Mouse (Mus musculus): Measurements from ENCODE around the gene Galr2.

DNA sequence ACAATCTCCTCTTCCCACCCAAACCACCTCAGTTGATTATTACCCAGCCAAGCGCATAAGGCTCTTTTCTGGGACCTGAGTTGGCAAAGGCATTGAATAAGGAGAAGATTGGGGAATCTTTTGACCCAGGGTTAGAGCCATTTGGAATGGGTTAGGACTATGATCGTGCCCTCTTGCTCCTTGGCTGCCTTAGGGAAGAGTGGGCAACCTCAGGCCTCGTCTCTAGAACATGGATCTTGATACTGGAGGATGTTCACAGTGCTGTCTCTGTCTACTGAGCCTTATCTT, 52.2 kb downstream of the Galr2 start:
- TF ChIP-seq CTCF (IDR thresholded peaks at IDR 0.05; ENCODE audit: insufficient read depth, low read length) (no peak), POLR2A (IDR thresholded peaks at IDR 0.05; ENCODE audit: borderline replicate concordance, extremely low read depth, low read depth, low read length) (no peak)
